Mouse (Mus musculus) spleen, postnatal 4 days (tissue): Measurements from ENCODE around the gene Vcan.

Experiments
- DNase-seq, 2 experiments: peaks; one replicate each; pipeline ENCODE4 v3.0.0; 2022; ENCODE audit warnings: low spot score in 2 of 2

The Vcan gene

GRCm38 (mm10) chr13:89726492-89726891, 15.8 kb downstream of the Vcan start:
- DNase-seq = no peak

DNA sequence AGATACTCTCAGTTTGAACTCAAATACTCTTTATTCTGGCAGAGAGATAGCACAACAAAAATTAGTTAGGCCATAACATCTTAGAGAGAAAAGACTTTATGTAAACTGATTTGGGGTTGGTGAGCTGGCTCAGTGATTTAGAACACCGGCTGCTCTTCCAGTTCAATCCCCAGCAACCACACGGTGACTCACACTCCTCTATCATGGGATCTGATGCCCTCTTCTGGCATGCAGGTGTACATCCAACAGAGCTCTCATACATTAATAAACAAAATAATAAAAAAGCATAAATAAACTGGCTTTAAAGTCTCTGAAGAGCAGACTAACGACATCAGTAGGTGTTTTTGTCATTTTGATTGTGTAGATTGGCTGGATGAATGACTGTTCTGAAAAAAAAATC, 21.8 kb downstream of the Vcan start:
- DNase-seq = no peak

- DNase-seq = no peak
Observed at GRCm38 (mm10) chr13:89709497-89710201, 32.7 kb downstream of the Vcan start.

- no peak for DNase-seq
Observed at GRCm38 (mm10) chr13:89708151-89708927, 34.0 kb downstream of the Vcan start.

GRCm38 (mm10) chr13:89702395-89702794, 39.9 kb downstream of the Vcan start:
- DNase-seq = no peak

- DNase-seq = no peak
Observed at GRCm38 (mm10) chr13:89699998-89700555, 42.2 kb downstream of the Vcan start.

- DNase-seq = no peak
Observed at GRCm38 (mm10) chr13:89692597-89692996, 49.7 kb downstream of the Vcan start.

- no peak for DNase-seq
Observed at GRCm38 (mm10) chr13:89683490-89683889, 58.8 kb downstream of the Vcan start.

- no peak for DNase-seq
Observed at GRCm38 (mm10) chr13:89682254-89682653, 60.1 kb downstream of the Vcan start.

DNA sequence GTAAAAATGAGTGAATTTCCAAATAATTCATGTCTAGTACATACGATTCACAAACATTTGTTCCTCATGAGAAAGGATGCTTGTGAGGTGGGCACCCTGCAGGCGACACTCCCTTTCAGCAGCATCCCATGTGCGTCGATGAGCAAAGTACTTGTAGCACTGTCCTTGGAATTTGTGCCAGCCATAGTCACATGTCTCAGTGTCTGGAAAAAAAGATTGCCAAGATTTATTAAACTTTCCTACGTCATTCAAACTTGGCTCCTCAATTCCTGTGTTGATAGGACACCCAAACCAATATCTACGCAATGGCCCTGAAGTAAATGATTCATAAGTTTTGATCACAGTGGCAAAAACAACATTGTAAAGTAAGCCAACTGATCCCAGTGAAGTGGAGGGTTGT, 62.6 kb downstream of the Vcan start:
- DNase-seq = no peak

DNA sequence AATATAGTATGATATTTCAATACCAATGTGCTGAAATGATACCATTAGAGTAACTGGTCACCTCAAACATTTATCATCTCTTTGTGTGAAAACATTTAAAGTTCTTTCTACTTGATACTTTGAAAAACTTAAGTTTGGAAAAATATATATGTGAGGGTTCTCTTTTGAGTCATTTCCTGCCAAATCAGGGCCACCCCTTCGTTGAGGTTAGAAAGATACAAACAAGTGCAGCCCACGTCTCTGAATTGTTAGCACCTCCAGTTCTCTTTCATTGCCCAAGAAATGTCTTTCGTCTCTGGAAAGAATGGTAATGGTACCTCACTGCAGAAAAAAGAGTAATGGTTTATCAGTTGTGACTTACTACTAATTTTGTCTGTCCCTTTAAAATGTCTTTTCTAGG, 71.8 kb downstream of the Vcan start:
- DNase-seq = no peak

GRCm38 (mm10) chr13:89668981-89669880, 73.1 kb downstream of the Vcan start:
- no peak for DNase-seq

DNA sequence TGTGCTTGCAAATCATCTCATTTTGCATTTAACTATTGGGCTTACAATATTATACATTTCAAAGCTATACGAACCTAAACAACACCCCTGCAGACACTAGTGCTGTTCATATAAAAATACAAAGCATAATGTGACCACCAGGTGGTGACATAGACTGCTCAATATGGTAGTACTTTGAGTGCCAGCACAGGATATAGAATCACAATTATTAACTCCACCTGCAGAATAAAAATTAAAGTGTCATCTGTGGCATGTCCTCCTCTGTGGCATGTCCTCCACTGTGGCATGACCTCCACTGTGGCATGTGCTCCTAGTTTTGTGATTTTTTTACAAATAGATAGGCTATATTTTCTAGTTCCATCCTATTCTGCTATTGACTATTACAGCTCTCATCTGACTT, 74.2 kb downstream of the Vcan start:
- DNase-seq = no peak

- no peak for DNase-seq
Observed at GRCm38 (mm10) chr13:89661688-89662087, 80.6 kb downstream of the Vcan start.

DNA sequence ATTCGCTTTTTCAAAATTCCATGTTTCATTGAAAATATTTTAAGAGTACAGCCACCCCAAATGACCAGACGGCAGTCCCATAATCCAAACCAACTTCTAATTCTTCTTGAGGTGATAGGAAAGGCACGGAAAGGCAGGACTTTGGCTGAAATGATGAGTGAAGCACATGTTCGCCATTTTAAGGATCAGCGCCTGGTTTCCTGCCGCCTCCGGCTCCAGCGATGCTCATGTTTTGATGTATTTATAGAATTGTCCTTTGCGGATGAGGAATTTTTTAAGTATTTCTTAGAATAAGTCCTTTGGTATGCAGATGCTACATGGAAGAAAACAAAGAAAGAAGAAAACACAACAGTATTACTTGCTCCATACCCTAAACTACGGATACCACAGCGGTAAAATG, 85.3 kb downstream of the Vcan start:
- DNase-seq = no peak

- no peak for DNase-seq
Observed at GRCm38 (mm10) chr13:89653279-89653678, 89.0 kb downstream of the Vcan start.

DNA sequence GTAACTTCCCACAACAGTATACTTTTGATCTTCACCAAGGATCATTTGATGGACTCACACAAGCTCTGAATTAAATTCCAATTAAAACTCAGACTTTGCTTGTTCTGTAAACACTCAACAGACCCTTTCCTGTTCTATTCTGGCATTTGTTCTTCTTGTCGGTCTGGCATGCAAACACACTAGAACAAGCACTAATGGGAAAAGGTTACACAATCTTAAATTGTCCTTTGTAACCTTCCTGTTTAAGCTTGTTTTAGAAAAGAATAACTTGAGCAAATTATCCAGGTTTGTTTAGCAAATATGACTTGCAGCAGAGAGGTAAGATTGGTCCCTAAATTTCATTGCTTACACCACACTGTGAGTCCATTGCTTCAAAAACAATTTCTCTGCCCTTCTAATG, 89.5 kb downstream of the Vcan start:
- DNase-seq = no peak

- no peak for DNase-seq
Observed at GRCm38 (mm10) chr13:89645589-89645988, 96.7 kb downstream of the Vcan start.

GRCm38 (mm10) chr13:89637012-89637411, 105.3 kb downstream of the Vcan start:
- no peak for DNase-seq

DNA sequence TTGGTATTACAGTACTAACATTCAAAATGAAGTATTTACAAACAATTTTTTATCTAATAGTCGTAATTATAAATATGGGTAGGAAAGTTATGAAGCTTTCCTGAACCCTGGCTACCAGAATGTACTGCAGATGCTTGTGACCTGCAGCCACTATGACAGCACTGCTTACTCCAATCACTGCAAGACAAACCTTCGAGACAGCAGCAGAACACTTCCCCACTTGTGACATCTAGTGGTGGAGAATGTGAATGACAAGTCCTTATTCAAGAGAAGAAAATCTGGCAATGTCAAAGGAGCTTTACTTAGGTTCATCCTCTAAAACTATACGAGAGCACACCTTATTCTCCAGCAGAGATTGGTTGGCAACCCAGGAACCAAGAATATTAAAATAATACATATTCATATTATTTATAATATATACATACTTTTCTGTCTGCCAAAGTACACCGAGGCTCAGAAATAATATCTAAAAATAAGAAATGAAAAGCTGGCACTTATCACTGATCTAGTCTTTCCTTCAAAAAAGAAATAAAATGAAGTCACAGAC, 108.1 kb downstream of the Vcan start:
- DNase-seq = no peak

- DNase-seq = no peak
Observed at GRCm38 (mm10) chr13:89619064-89619463, 123.2 kb downstream of the Vcan start.

DNA sequence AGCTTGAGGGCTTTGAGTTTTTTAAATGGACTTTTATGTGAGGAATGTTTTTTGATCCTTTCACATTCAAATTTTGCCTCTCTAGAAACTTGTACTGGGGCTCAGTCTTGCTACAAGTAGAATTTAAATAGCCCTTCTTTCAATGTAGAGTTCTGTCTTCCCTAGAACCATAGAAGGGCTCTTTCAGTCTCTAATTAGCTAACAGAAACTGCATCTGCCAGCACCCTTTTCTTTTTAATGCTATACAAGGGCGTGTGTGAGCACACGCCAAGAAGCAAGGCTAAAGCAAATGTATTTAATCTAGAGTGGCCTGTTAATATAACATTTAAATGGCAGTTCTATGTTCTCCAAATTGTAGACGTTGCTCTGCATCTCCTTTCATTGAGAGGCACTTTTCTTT, 134.9 kb downstream of the Vcan start:
- no peak for DNase-seq
